Mouse (Mus musculus) colon, adult 2 months (tissue): ENCODE measurements around the gene Ssxb10. TPM values are rescaled to one million over a fixed set of nuclear protein-coding genes. Genes with fewer than 3 reads are reported as not detected.

Experiments used
- polyA plus RNA-seq: library from polyadenylated mRNA; depleted of rRNA; stranded (reverse); fragments of >200 nt; gene quantifications from 2 replicates; pipeline ENCODE4 v1.2.3, GENCODE M21; 2012; rRNA removed

Gene Ssxb10
- not detected in 2 replicates for polyA plus RNA-seq

GRCm38 (mm10) chrX:8327124-8327523 lies at the start of gene Ssxb10:
Ssxb10 (plus strand) TSS chrX:8327424.

GRCm38 (mm10) chrX:8366678-8367077 lies 39.5 kb downstream of the Ssxb10 start, which contains the start of gene Ssxb9:
Ssxb9 (plus strand) TSS chrX:8366978.

Other genes with a start within 250 kb of the Ssxb10 start
- gene Was, start 236.9 kb upstream of the Ssxb10 start, polyA plus RNA-seq: 2.6 and 2.7 TPM in 2 replicates
- gene Wdr13, start 194.5 kb upstream of the Ssxb10 start, polyA plus RNA-seq: 146 and 200 TPM in 2 replicates
- 41.9 and 42.6 TPM in 2 replicates for gene Rbm3, start 181.5 kb upstream of the Ssxb10 start, polyA plus RNA-seq
- 15.6 and 16.3 TPM in 2 replicates for gene Tbc1d25, start 151.2 kb upstream of the Ssxb10 start, polyA plus RNA-seq
- 183 and 188 TPM in 2 replicates for gene Ebp, start 133.9 kb upstream of the Ssxb10 start, polyA plus RNA-seq
- 16.7 and 21.7 TPM in 2 replicates for gene Porcn, start 120.9 kb upstream of the Ssxb10 start, polyA plus RNA-seq
- gene Ftsj1, start 75.0 kb upstream of the Ssxb10 start, polyA plus RNA-seq: 23.8 and 24.9 TPM in 2 replicates
- 0.57 and 3.1 TPM in 2 replicates for gene Slc38a5, start 56.3 kb upstream of the Ssxb10 start, polyA plus RNA-seq
- gene Ssxb9, start 39.6 kb downstream of the Ssxb10 start, polyA plus RNA-seq: not detected in 2 replicates
- gene Ssxb1, start 85.9 kb downstream of the Ssxb10 start, polyA plus RNA-seq: not detected in 2 replicates
- not detected in 2 replicates for gene Ssxb2, start 134.3 kb downstream of the Ssxb10 start, polyA plus RNA-seq
- not detected in 2 replicates for gene Gm14459, start 197.5 kb downstream of the Ssxb10 start, polyA plus RNA-seq
- not detected in 2 replicates for gene Ssxb6, start 220.8 kb downstream of the Ssxb10 start, polyA plus RNA-seq